Mouse (Mus musculus) ovary, postnatal 36 days (tissue): Measurements from ENCODE around the gene Dera.
A peak's percentile ranks its signal among the peaks of the same experiment; 100 is the strongest.

ENCODE experiments used
- DNase-seq: peaks from one replicate; pipeline ENCODE4 v3.0.0; 2022; ENCODE audit warnings: low spot score, mixed read lengths

Dera gene

DNA sequence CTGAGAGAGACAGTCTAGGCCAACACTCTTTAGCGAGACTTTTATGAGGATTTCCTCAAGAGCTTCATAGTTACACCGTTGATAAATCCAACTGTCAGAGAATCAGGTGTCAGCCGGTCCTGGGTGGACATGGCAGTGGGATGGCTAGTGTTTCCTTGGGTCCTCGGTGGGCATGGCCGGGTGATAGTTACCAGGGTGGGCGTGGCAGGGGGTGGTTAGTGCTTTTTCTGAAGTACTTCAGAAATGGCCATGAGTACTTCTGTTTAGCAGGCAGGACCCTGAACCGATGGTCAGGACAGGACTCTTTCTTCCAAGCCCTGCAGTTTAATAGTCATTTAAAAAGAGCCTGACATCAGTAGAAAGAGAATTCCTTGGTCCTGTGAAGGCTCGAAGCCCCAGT, 52.5 kb downstream of the Dera start:
- DNase-seq: no peak

DNA sequence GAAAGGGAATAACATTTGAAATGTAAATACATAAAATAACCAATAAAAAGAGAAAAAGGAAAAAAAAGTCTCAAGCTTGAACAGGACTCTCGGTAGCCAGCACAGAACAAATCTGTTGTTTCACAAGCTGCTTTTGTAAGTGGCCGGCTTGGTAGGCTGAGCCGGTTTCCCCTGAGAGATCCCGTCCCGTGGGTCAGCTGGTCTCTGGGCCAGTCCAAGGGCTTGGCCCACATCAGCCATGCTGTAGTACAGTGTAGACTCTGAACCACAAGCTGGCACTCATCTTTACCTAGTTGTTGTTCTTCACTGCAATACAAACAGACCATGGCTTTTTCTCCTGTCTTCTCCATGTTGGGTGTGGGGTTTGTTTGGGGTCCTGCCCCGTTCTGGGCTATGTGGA, 53.0 kb downstream of the Dera start:
- no peak for DNase-seq

DNA sequence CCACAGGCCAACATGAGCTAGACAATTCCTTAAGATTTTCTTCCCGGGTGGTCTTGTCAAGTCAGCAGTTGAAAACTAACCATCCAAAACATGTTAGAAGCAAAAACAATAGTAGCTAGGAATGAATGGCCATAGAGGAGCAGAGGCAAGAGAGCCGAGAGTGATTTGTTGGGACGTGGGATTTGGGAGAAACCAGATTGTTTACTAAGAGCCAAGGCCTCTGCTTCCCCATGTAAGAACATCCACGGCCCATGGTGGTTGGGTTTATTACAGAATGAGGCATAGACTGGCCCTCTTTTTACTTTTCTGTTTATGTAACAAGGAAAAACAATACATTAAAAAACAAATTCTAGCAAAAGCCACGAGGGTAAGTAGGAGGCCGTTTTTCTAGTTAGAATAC, 54.4 kb downstream of the Dera start:
- DNase-seq: no peak

DNA sequence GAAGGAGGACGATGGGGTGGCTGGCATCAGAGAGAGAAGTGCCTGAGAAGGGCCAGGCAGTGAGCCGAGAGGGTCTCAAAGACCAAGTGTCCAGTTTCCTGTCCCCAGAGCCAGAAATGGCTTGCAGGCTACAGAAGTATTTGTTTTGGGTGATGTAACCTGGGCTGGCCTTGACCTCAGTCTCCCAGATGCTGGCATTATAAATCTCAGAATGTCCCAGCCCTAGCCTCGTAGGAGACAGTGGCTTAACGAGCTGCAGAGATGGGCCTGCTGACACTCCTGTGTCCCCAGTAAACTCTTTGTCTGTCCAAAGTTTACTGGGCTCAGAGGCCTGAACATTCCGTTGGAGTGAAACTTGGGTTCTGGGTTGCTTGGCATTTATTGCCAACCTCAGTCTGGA, 55.8 kb downstream of the Dera start:
- no peak for DNase-seq

DNA sequence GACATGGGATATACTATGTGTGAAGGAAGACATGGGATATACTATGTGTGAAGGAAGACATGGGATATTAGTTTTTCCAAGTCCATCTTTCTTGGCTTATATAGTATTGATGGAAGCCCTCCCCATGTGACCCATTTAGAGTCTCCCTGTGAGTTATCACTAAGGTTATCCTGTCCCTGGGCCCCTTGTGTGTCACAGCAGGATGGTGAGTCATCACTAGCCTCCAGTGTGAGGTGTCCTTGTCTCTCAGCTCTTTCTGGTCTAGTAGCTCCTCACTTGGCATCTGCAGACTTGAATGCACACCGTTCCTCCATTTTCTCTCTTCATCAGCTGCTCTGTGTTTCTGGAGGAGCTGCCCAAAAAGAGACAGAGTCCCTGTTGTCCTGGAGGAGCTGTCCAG, 59.7 kb downstream of the Dera start:
- no peak for DNase-seq

DNA sequence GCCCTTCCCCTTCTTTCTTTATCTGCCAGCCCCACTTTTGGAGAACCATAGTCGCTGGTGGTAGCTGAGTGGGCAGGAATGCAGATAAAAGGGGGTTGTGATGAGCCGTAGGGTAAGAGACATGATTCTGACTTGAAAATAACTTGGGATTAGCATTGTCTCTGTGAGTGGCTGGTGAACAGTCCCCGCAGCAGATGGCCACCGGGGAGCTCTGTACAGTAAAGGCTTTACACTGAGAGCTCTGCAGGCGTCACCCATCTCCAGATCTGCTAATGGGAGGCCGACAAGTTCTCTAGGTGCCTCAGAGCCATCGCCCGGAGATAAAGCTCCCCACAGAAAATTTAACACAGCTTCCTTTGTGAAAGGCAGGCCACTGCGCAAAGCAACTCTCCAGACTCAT, 62.2 kb downstream of the Dera start:
- no peak for DNase-seq

DNA sequence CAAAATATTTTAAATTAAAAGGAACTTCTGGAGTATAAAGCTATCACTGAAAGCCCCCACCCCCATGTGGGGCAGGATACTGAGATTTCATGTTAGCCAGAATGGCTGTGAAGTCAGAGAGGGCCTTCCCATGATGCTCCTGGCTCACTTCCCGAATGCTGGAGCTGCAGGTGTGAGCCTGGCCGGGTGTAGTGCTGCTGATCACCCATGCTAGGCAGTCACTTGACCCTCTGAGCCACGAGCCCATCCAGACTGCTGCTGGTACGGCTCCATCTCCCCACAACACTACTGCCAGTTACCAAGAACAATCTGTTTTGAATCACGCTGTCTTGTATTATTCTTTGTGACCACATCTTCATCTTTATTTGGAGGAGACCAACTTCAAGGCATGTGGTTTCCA, 68.2 kb downstream of the Dera start:
- no peak for DNase-seq

DNA sequence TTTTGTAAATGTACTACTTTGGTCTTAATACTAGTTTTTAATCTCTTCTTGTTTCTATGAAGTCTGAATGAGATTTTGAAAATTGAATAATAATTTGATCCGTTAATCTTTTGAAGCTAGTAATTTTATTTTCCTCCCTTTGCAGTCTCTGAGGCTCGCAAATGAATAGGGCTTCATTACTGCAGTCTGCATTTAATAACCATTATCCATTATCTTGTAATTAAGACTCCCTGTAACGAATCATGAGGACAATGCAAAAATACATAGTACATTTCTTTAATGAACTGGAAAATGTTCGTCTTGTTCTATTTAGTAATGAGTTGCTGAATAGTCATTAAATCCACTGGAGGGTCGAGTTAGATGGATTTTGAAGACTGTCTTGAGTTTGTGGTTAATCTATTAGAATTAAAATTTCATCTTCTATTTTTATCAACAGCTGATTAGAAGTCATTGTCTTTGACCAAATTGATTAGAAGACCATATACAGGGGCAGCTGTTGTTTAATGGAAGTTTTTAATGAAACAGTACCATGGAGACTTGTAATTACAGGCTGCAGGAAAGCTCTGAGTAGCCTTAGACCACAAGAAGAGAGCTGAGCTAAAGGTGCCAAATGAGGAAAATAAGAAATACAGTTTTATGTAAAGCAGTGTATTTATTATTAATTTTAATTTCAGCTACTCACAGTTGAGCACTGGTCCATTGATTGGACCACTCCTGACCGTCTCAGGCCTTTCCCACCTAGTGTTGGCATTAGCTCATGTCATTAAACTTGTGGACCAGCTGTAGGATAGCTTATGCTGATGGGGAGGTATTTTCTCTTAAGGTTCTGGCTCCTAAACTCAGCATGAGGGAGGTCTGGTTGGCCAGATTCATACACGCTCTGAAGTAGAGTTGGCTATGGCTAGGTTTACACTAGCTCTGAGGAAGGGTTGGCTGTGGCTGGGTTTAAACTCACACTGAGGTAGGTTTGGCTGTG, 70.0 kb downstream of the Dera start:
- no peak for DNase-seq

DNA sequence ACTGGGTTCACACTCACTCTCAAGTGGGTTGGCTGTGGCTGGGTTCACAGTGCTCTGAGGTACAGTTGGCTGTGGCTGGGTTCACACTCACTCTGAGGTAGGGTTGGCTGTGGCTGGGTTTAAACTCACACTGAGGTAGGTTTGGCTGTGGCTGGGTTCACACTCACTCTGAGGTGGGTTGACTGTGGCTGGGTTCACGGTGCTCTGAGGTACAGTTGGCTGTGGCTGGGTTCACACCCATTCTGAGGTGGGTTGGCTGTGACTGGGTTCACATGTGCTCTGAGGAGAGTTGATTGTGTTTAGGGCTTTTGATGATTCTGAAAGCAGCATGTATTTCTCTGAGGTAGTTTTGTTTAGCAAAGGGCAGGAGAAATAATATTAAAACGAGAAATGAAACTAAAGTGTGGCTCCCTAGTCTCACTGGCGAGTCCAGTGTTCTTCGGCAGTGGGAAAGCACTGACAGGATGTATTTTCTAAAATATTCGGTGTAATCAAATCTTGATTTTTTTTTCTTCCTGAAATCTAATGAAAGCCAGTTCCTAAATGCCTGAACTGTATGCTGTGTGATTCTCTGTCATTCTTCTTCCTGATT, 70.8 kb downstream of the Dera start:
- no peak for DNase-seq

DNA sequence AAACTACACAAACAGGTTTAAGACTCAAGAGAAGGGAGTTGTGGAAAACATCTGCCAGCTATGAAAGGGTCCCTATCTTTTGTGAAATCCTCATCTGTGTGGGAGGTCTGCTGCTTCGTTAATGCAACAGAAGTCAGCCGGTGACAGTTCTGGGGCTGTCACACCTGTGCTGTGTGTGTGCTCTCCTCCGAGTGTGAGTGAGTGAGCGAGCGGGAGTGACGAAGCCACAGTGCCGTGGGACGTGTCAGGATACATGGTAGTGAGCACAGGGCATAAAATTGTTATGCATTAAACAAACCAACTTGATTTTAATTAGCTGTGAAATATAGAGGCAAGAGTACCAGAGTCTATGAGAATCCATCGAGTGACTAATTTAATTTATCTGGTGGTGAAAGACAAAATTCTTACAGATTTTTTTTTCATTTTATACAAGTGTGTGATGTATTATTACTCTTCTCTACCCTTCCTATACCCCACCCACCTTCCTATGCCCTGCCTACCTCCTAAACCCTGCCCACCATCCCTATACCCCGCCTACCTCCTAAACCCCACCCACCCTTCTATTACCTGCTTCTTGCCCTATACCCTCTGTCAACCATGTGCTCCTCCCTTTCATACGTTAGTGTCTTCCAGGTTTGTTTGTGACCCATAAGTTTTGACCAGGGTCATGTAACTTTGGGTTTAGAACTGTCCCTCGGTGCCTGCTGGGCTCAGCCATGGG, 74.9 kb downstream of the Dera start:
- no peak for DNase-seq

DNA sequence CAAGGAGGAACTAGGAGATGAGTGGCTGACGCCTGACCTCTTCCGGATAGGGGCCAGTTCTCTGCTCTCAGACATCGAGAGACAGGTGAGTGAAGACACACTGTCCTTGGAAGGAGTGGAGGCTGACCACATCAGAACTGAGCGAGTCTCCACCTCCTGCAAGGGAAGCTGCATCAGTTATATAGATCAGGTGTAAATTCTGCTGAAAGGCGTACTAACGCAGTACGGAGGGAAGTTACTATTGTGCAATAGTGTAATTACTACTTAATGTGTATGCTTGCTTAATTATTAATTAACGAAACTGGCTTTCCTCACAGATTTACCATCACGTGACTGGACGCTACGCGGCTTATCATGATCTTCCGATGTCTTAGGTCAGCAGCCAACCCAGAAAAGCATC, 82.5 kb downstream of the Dera start:
- DNase-seq: no peak

DNA sequence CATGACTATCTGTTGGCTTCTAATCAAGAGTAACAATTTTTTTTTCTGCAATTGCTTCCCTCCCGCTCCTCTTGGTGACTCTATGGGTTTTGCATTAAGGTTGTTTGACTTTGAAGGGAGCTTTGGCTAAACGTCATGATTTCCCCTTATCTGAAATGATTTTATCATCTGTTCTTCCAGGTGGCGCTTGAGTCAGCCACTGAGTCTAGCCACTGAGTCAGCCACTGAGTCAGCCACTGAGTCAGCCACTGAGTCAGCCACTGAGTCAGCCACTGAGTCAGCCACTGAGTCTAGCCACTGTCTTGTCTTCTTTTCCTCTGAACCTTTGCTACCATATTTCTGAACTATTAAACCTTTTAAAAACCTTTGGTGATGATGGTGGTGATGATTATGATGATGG, 89.0 kb downstream of the Dera start:
- DNase-seq: no peak

DNA sequence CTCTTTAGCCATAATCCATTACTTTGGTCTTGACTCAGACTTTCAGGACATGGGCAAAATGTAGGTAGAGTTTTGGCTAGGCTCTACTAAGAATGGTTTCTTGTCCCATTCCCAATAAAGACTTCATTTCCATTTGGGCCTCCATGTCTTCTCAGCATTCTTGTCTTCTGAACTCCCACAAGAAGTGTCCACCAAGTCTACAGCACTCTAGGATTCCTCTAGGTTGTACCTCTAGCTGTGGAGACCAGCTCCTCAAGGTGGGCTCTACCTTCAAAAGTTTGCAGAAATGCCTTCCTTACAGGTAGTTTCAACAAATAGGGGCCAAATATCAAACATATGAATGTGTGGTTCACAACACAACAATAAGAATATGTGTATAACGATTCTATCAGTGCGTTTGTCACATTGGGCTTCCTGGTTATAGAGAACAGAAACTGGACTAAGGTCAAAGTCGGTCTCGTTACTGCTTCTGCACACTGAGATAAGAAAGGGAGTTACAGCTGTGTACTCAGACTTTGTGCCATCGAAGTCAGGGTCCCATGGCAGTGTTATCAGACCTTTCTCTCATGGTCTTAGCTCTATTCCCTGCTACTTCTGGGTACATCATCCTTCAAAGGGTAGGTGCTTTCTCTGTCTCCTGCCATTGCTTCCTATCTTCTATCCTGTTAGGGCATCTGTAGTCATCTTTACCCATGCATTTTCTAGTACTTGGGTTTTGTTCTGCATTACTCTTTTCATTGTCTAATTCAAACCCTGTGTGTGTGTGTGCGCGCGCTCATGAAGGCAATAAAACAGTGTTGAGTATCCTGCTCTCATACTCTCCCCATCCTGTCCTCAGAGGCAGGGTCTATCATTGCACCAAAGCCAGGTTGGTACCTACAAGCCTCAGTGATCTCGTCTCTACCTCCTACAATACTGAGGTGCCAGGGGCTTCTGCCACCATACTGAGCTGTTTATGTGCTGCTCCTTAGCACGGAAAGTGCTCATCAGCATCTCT, 103.2 kb downstream of the Dera start:
- DNase-seq: no peak

DNA sequence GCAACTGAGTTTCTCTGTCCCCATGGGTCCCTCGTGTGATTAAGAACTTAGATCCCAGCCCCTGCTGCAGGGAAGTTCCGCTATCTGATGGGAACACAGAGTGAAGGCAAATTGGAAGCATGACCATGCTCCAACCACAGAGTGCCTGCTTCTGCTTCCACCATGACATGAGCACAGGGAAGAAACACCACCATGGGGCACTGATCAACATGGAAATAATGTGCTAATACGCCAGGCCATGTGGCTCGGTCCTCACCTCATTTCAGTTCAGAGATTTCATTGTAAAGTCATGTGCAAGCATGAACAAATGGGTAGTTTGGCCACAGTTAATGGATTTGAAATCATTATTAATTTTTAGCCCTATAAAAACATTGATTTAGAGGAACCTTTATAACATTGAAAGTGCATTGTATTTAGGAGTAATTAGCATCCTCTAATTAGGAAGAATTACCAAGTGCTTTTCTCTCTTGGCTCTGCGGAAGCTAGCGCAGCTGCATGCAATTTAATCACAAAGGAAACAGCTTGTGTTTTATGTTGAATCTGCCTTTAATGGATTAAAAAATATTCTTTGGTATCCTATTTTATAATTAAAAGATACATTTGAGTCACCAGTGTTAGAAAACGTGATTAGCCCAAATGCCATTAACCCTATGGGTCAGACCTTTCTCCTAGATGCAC, 115.7 kb downstream of the Dera start:
- no peak for DNase-seq

DNA sequence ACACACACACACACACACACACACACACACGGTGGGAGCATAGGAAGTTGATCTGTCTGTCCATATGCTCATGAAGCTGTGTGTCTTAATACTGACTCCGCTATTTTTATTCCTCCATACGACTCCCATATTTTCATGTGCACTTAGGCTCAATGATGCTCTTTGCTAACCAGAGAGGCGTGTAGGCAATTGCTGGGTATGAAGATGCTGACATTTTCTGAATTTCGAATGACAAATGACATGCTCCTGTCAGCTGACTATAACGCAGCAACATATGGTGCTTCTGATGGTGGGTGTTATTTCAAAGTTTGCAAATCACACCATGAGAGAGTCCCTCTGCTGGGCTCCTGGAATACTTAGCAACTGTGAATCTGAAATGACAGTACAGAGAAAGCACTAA, 116.3 kb downstream of the Dera start:
- no peak for DNase-seq

DNA sequence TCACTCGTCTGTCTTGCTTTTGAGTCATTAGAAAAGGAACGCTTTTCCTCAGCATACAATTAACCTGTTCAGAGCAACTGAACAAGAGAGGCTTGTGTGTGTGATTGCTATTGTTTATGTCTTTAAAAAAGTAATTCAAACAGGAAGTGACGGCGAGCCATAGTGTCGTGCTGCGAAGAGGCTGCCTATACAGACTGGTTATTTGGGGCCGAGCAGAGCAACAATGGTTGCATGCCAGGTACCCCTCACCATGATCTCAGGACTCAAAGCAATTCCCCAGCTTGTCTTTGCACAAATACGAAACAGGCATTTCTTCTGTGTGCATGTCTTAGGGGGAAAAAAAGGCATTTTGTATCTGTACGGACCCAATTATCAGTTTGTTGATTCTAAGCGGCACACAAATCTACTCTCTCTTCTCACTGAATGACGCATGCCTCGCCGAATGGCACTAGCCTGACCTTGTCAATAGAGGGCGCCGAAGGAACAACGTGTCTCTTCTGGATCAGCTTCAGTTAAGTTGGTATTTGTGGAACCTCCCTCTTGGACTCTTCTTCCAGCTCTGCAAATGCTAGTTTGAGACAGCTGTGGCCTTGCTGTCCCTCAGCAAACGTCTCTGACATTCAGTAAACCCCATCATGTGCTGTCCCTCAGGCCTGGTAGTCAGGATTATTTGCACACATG, 117.8 kb downstream of the Dera start:
- DNase-seq: peak; percentile 57

DNA sequence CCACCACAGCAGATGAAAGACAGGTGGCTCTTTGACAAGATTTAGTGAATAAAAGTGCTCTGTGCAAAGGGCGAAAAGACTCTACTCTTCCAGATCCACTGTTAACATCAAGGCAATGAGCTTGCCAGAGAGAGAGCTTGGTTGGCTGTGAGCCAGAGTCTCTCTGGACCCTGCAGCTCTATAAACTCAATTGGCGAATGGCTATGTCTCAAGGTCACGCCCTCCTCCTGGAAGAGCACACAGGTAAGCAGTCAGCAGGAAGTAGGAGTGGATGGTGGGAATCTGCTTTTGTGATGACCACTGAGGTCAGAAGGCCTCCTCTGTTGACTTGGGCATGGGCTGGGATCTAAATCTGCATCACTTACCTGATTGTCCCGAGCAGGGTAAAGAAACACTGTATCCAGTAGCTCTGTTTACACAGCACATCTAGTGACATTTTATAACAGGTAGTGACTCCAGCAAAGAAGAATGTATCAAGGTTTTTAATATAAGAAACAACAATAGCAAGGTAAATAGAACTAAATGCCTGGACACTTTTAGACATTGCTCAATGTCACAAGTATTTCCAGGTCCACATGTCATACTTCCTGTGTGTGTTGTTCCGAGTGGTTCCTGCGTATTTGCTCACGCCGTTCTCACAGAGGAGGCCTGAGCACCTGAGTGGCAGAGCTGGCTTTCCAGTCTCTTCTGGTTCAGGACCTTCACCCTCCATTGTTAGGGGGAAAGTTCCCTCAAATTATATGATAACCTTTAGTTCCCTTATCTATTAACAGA, 120.3 kb downstream of the Dera start:
- no peak for DNase-seq

DNA sequence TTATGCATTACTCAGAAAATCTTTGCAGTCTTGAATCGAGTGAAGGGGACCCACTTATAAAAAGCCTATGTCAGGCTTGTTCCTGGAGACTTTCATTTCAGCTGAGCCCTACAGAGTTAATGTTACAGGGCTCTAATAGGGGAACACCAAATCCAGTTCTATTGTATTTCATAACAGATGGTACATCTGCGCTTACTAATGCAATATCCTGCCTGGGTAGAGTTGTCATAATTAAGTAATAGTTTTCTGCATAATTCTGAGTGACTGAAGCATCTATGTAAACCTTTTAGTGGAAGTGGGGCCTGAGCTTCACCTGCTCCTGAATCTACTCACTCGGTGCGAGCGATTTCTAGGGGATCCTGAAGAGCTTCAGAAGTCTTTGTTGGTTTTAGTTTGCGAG, 131.3 kb downstream of the Dera start:
- no peak for DNase-seq

DNA sequence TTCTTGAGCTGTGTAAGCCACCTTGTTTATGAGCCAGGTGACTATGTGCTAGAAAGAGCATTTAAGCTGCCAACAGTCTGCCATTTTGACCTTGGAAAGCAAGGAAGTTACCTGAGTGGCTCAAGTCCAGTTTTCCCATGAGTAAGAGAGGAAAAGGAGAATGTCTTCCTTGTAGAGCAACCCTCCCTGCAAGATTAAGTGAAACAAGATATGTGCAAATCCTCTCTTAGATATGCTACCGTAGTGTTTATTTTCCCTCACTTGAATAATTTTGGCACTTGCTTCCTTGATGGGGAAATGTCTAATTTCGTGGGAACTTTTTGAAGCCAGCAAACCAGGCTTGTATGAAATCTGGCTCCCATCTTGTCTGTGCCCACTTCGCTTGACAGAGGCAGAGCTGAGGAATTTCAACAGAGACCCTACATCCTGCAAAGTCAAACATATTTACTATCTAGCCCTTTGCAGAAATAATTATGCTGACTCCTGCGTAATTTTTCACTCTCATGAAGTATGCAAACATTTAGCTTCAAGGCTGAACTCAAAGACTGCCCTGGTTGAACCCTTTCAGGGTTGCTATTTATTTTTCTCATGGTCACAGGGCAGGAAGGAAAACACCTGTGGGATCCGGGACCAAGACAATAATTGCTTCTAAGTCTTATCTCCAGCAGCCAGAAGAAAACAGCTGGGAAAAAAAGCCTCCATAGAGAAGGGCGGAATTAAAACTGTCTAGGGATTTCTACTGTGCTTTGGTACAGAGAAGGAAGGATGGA, 132.0 kb downstream of the Dera start:
- DNase-seq: no peak
